Mouse (Mus musculus): ENCODE results near the gene Aco2.

Aco2 gene

DNA sequence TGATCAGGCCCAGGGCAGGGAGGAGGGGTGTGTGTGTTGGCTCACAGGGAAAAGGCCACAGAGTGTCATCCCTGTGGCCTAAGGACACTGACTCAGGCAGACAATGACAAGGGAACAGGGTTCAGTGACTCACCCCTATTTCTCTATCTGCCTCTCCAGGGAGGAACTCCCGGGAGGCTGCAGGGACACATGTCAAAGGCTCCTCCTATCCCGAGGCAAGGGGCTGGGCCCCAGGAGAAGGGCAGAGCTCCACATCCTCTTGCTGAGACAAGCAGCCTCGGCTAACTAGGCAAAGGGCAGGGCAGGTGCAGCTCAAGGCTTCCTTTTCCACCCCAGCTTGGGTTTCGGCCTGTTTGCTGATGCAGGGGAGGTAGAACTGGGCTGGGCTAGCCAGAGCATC lies 26.4 kb upstream of the Aco2 start:
- DNase-seq (ENCODE audit: low read depth, low spot score): no peak

DNA sequence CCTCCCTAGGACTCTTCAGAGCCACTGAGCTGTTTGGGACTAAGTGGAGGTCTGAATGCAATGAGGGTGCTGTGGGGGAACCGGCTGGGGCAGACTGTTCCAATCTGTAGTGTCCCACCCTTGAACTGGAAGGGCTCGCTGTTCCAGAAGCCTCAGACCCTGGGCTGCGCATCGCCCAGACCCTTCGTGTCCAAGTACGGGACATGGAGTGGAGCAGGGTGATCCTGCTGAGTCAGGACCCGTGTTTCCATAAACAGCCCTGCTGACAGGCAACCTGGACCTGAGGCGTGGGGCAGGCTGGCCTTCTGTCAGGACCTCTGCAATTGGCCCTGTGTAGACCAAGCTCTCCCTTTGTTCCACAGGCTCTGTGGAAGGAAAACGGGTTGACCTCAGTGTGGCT lies 25.4 kb upstream of the Aco2 start:
- DNase-seq (ENCODE audit: low read depth, low spot score): no peak

DNA sequence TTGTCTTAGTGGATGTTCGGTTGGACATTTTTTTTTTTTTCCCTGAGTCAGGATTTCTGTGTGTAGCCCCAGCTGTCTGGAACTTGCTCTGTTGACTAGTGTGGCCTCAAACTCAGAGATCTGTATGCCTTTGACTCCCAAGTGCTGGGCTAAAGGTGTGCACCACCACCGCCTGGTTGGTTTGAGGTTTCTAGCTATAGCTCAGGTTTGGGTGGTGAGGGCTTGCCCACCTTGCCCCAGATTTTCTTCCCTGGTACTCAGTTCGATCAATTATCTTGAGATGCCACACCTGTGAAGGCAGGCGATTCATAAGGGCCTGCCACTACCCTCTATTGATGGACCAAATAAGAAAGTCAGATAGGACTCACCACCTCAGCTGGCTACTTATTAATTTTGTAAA lies 24.9 kb upstream of the Aco2 start:
- DNase-seq (ENCODE audit: low read depth, low spot score): no peak

DNA sequence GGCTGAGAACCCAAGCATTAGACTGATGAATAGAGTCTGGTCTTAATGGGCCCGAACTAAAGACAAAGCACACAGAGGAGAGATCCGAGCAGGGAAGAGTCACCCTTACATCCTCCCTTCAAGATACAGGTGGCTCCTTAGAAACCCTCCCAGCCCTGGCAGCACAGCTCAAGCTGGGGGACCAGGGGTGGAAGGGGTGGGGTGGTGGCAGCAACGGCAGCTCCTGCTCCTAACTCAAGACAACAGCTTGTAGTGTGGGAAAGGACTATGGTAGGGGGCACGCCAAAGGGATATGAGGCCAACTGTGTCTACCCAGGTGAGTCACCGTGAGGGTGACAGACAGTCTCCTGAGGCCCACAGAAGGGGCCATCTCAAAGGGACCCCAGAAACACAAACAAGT lies 24.2 kb upstream of the Aco2 start:
- DNase-seq (ENCODE audit: low read depth, low spot score): no peak

DNA sequence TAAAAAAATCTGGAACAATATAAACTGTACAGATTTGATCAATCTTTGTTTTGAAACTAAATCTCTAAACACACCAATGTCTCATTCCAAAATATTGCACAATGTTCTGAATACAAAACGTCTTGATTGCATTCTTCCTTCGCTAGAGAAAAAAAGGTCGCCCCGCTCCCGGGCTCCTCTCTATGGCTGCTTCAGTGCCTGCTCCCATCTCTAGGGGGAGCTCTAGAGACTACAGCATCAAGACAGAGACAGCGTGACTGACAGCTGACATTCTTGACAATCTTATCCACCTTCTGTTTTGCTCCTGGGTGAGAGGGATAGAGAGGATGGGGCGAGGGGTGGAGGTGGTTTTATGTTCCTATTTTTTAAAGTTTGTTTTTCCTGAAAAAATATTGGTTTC lies 23.8 kb upstream of the Aco2 start:
- peak; percentile 61 for DNase-seq (ENCODE audit: low read depth, low spot score)

GRCm38 (mm10) chr15:81849104-81849503 lies 23.0 kb upstream of the Aco2 start:
- DNase-seq (ENCODE audit: low read depth, low spot score): no peak

DNA sequence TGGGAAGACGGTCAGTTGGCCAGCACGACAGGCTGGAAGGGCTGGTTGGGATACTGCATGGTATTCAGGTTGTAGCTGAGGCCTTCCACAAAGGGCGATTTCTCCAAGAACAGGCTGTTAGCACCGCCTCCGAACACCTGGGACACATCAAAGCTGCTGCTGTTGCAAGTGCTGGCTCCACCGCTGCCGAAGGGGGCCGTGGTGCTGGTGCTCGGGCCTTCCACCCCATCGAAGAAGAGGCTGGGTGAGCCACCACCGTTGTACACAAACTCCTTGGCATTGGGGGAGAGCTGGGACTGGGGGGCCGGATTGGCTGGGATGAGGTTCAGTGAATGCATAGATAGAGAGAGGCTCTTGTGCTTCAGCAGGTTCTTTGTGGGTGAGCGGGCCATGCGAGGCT lies 21.4 kb upstream of the Aco2 start:
- DNase-seq (ENCODE audit: low read depth, low spot score): no peak

- DNase-seq (ENCODE audit: low read depth, low spot score): no peak
These were observed 20.7 kb upstream of the Aco2 start for GRCm38 (mm10) chr15:81851375-81851774.

GRCm38 (mm10) chr15:81852411-81853000 lies 19.6 kb upstream of the Aco2 start:
- DNase-seq (ENCODE audit: low read depth, low spot score): no peak

- no peak for DNase-seq (ENCODE audit: low read depth, low spot score)
These were observed 19.0 kb upstream of the Aco2 start for GRCm38 (mm10) chr15:81853081-81853480.

DNA sequence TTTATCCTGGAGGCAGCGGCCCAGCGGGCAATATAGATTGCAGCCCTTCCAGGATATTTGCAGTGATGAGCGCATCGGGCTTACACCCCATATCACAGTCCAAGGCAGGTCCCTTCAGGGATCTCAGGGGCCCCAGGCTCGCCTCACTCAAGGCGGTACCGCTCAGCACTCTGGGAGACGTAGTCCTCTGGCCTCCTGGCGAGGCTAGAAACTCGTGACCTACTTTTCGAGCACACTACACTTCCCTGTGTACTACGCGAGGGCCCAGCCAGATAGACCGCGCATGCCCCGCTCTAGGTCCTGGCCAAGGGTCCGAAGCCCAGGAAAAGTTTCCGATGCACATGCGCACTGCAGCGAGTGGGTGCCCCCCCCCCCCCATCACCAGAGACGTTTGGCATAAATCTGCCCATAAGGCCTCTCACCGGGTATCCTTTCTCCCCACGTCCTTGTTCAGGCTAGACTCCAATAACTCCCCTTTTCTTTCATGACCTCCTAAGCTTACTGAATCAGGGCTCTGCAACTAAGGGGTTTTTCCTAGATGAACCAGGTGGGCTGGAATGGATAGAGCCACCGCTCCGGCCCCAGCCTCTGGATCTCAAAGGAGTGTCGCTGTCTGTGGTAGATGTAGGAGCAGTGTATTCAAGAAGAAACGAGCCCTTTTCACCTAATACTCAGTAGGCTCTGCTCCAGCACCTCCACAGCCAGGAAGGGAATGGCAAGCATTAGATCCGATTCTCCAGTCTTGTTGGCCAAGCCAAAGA lies 15.9 kb upstream of the Aco2 start:
- peak; percentile 93 for DNase-seq (ENCODE audit: low read depth, low spot score)

- DNase-seq (ENCODE audit: low read depth, low spot score): peak; percentile 65
These were observed 15.0 kb upstream of the Aco2 start for GRCm38 (mm10) chr15:81856938-81857723.

DNA sequence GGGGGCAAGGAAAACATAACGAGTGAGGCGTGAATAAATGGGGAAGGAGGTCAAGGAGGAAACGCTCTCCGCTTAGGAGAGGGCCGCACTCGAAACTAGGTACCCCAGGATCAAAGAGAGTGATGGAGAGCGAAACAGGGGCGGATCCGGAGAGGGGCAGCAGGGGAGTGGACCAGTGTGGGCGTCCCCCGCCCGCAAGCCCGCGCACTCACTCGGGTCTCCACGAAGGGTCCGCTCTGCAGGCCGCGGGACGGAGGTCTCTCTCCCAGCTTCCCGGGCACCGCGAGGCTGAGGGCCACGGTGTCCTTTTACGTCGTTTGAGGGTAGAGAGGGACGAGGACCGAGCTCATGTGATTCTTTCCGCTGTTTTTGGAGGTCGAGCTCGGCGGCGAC lies 14.4 kb upstream of the Aco2 start:
- DNase-seq (ENCODE audit: low read depth, low spot score): no peak

DNA sequence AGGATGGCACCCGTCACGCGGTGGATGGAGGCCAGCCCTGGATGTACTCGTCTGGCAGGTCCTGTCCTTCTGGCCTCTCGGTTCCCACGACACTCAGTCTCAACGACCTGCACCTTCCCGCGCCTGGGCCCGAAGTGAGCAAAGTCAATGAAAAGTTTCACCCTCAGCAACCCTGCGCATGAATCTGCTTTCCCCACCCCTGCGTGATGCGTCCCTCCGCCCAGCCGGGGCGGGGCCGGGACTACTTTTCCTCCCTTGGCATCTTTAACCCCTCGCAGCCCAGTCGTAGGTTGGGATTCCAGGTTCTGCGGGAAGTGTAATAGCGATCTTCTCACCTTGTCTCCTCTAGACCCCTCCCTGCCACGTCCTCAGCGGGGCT lies 14.0 kb upstream of the Aco2 start:
- peak; percentile 96 for DNase-seq (ENCODE audit: low read depth, low spot score)

GRCm38 (mm10) chr15:81858517-81859329 lies 13.4 kb upstream of the Aco2 start, which contains the start of gene Tob2:
Gene Tob2 (minus strand): TSS chr15:81858796.
- DNase-seq (ENCODE audit: low read depth, low spot score): peak; percentile 84

DNA sequence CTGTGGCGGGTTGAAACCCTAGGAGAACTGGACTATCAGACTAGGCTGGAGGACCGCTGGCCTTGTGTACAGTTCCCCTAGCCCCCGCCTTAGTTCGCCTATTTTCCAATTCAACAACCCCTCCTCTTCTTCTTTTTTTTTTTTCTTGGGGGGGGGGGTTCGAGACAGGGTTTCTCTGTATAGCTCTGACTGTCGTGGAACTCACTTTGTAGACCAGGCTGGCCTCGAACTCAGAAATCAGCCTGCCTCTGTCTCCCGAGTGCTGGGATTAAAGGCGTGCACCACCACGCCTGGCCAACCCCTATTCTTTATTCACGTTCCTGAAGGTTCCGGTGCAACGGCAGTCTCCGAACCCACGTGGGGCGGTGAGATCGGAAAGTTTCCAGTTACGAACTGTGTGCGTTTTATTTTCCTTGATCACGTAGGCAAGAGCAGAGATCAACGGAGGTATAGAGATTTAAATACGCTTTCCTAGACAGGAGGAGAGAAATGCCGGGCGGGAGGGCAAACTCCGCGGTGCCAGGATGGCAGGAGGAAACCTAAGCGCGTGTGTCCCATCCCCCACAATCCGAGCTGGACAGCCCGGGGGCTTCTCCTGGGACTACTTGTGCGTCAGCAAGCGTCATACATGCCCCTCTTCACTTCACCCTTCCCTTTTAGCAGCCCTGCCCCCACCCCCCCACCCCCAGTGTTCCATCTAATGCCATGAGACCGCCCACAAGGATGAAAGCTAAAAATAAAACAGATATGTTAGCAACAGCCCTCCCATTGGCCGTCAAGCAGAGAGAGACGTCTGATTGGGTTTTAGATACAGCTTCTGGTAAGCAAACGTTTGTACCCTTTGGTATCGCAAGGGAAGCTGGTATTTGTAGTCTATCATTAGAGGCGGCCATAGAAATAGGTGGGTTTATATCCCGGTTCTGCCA lies 12.5 kb upstream of the Aco2 start:
- peak; percentile 96 for DNase-seq (ENCODE audit: low read depth, low spot score)

DNA sequence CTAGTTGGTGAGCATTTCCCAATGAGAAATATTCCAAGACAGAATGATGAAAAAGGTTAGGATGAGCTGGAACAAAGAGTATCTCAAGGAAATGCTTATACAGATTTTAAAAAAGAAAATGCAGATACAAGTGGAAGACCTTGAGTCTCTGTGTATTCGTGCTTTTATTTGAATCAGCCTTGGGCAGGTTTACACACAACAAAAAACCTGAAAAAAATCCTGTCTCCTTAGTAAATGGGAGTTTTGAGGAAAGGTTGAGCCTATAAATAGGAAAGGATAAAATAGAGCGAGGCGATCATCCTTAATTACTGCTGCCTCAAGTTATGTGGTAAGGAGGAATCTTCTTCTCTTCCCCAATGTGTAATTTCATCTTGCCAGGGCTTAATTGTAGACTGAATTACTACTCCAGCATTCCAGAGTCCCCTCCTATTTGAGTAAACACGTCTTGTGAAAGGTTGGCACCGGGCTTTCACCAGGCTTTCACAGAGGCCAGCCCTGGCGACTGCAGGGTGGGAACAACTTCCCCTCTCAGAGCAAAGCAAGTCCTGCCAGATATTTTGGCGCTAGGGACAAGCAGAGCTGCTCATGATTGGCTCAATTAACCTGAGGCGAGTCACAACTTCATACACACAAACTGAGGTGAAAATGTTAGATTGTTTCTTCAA lies 11.5 kb upstream of the Aco2 start:
- peak; percentile 35 for DNase-seq (ENCODE audit: low read depth, low spot score)

GRCm38 (mm10) chr15:81864238-81864637 lies 7.9 kb upstream of the Aco2 start:
- DNase-seq (ENCODE audit: low read depth, low spot score): no peak

GRCm38 (mm10) chr15:81869985-81870384 lies 2.1 kb upstream of the Aco2 start:
- no peak for DNase-seq (ENCODE audit: low read depth, low spot score)

DNA sequence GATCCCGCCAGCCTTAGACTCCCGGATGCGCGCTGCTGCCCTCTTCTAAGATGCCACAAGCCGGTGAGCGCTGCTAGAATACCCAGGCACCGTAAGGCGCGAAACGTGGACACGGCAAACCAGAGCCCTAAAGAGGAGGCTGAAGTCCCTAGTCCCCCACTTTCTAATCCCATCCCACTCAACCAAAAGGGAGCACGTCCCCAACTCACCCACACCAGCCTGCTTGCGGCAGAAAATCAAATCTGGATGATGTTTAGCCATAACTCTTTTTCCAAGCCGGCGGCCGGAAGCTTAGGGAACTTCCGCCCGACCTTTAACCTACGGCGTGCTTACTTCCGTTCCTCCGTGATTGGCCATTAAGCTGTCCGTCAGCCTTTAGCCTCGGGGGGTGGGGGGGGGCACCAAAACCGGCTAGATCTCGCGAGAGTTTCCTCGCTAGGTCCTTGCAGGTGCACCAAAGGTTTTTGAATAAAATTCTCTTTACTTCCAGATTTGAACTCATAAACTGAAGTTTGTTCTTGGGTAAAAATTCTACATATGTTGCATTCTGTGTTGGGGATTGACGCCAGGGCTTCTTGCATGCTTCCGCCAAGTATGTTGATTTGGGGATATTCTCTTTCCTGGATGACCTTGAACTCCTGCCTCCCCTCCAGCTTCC lies 376 bp upstream of the Aco2 start, which contains the start of gene Phf5a:
Gene Phf5a, minus strand, starts transcription at position 308 of the 658 bp plus-strand sequence.
- peak; percentile 98 for DNase-seq (ENCODE audit: low read depth, low spot score)
